Mouse (Mus musculus): ENCODE measurements around the gene Ilvbl. TPM values are rescaled to one million over a fixed set of nuclear protein-coding genes. Genes with fewer than 3 reads are reported as not detected.

Ilvbl gene
- polyA plus RNA-seq, 1 experiment from 2014 or later = 48.3 TPM

GRCm38 (mm10) chr10:78585606-78586005 lies 11.5 kb downstream of the Ilvbl start:
- Histone ChIP-seq H3K9ac (replicated peaks; ENCODE audit: low read depth, low read length) (no peak overlapping the region), H3K27me3 (replicated peaks; ENCODE audit: control insufficient read depth, insufficient read depth, low read length) (no peaks in the 10 kb centered on the region), H3K4me1 (replicated peaks; ENCODE audit: control insufficient read depth, insufficient read depth, low read length) (no peaks in the 10 kb centered on the region), H3K4me3 (replicated peaks; ENCODE audit: low read length) (no peak overlapping the region), H3K9me3 (ENCODE audit: control insufficient read depth, low read length) (no peaks in the 10 kb centered on the region), H3K27ac (ENCODE audit: low read length) (no peak overlapping the region), H3K4me2 (ENCODE audit: low read length) (no peak overlapping the region), H3K36me3 (ENCODE audit: control insufficient read depth, insufficient read depth) (peaks cover 5% of the 10 kb centered on the region)
- ATAC-seq = no peak
- 88% methylated on average over 22 of the region's 22 CpGs for WGBS

DNA sequence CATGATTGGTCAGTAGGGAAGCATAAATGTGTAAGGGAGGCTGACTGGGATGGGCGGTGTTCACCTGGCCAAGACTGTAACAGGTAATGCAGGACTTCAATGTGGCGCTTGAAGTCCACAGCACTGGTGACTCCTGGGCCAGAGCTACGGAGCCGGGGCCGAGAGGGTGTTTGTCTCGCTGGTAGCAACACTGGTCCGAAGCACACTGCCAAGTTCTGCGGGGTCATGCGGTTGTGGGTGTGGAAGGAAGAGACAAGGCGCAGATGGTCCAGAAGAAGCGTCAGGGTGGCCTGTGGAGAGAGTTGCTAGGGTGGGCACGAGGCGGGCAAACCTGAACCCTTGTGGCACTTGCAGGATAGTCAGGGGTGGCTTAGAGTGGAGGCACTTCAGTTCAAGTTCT lies 11.9 kb downstream of the Ilvbl start:
- H3K36me3 ChIP-seq (ENCODE audit: control insufficient read depth, insufficient read depth) = peaks cover 3% of the 10 kb centered on the region
- H3K4me1 ChIP-seq (replicated peaks; ENCODE audit: control insufficient read depth, insufficient read depth, low read length) = peaks cover under 1% of the 10 kb centered on the region; the same call in 1 of the 2 replicates
- no peak overlapping the region for H3K9ac ChIP-seq (replicated peaks; ENCODE audit: low read depth, low read length)
- H3K4me2 ChIP-seq (ENCODE audit: low read length) = no peak overlapping the region
- H3K4me3 ChIP-seq (replicated peaks; ENCODE audit: low read length) = no peak overlapping the region
- no peak overlapping the region for H3K27ac ChIP-seq (ENCODE audit: low read length)
- 95% methylated on average over 13 of the region's 13 CpGs for WGBS
- no peak for ATAC-seq
- H3K27me3 ChIP-seq (replicated peaks; ENCODE audit: control insufficient read depth, insufficient read depth, low read length) = no peaks in the 10 kb centered on the region
- no peaks in the 10 kb centered on the region for H3K9me3 ChIP-seq (ENCODE audit: control insufficient read depth, low read length)

GRCm38 (mm10) chr10:78589291-78589690 lies 15.1 kb downstream of the Ilvbl start:
- no peak for ATAC-seq
- H3K9ac ChIP-seq (replicated peaks; ENCODE audit: low read depth, low read length) = no peak overlapping the region
- no peak overlapping the region for H3K4me2 ChIP-seq (ENCODE audit: low read length)
- no peak overlapping the region for H3K4me3 ChIP-seq (replicated peaks; ENCODE audit: low read length)
- no peak overlapping the region for H3K27ac ChIP-seq (ENCODE audit: low read length)
- WGBS = 94% methylated on average over 18 of the region's 18 CpGs
- H3K27me3 ChIP-seq (replicated peaks; ENCODE audit: control insufficient read depth, insufficient read depth, low read length) = no peaks in the 10 kb centered on the region
- H3K9me3 ChIP-seq (ENCODE audit: control insufficient read depth, low read length) = no peaks in the 10 kb centered on the region
- peaks cover 12% of the 10 kb centered on the region for H3K4me1 ChIP-seq (replicated peaks; ENCODE audit: control insufficient read depth, insufficient read depth, low read length)
- 0 out of 2 replicates have a peak, but pooled peaks cover 2% of the 10 kb centered on the region for H3K36me3 ChIP-seq (ENCODE audit: control insufficient read depth, insufficient read depth)

- H3K36me3 ChIP-seq (ENCODE audit: control insufficient read depth, insufficient read depth) = no peaks in the 10 kb centered on the region
- H3K4me2 ChIP-seq (ENCODE audit: low read length) = no peak overlapping the region
- peaks cover 12% of the 10 kb centered on the region for H3K4me1 ChIP-seq (replicated peaks; ENCODE audit: control insufficient read depth, insufficient read depth, low read length)
- H3K9me3 ChIP-seq (ENCODE audit: control insufficient read depth, low read length) = no peaks in the 10 kb centered on the region
- H3K27me3 ChIP-seq (replicated peaks; ENCODE audit: control insufficient read depth, insufficient read depth, low read length) = no peaks in the 10 kb centered on the region
- 97% methylated on average over 8 of the region's 8 CpGs for WGBS
- no peak for ATAC-seq
- no peak overlapping the region for H3K4me3 ChIP-seq (replicated peaks; ENCODE audit: low read length)
- H3K27ac ChIP-seq (ENCODE audit: low read length) = no peak overlapping the region
- no peak overlapping the region for H3K9ac ChIP-seq (replicated peaks; ENCODE audit: low read depth, low read length)
Measured at GRCm38 (mm10) chr10:78589901-78590300, 15.8 kb downstream of the Ilvbl start.

- H3K9ac ChIP-seq (replicated peaks; ENCODE audit: low read depth, low read length) = no peak overlapping the region; the same call in 1 of the 2 replicates
- peak overlapping the region; percentile 64 for H3K4me2 ChIP-seq (ENCODE audit: low read length)
- 43% methylated on average over 9 of the region's 9 CpGs for WGBS
- H3K27ac ChIP-seq (ENCODE audit: low read length) = no peak overlapping the region
- no peaks in the 10 kb centered on the region for H3K36me3 ChIP-seq (ENCODE audit: control insufficient read depth, insufficient read depth)
- peaks cover 12% of the 10 kb centered on the region for H3K4me1 ChIP-seq (replicated peaks; ENCODE audit: control insufficient read depth, insufficient read depth, low read length)
- H3K4me3 ChIP-seq (replicated peaks; ENCODE audit: low read length) = peak overlapping the region; percentile 44
- no peak for ATAC-seq
- no peaks in the 10 kb centered on the region for H3K9me3 ChIP-seq (ENCODE audit: control insufficient read depth, low read length)
- H3K27me3 ChIP-seq (replicated peaks; ENCODE audit: control insufficient read depth, insufficient read depth, low read length) = no peaks in the 10 kb centered on the region
Measured at GRCm38 (mm10) chr10:78590744-78591143, 16.6 kb downstream of the Ilvbl start.

DNA sequence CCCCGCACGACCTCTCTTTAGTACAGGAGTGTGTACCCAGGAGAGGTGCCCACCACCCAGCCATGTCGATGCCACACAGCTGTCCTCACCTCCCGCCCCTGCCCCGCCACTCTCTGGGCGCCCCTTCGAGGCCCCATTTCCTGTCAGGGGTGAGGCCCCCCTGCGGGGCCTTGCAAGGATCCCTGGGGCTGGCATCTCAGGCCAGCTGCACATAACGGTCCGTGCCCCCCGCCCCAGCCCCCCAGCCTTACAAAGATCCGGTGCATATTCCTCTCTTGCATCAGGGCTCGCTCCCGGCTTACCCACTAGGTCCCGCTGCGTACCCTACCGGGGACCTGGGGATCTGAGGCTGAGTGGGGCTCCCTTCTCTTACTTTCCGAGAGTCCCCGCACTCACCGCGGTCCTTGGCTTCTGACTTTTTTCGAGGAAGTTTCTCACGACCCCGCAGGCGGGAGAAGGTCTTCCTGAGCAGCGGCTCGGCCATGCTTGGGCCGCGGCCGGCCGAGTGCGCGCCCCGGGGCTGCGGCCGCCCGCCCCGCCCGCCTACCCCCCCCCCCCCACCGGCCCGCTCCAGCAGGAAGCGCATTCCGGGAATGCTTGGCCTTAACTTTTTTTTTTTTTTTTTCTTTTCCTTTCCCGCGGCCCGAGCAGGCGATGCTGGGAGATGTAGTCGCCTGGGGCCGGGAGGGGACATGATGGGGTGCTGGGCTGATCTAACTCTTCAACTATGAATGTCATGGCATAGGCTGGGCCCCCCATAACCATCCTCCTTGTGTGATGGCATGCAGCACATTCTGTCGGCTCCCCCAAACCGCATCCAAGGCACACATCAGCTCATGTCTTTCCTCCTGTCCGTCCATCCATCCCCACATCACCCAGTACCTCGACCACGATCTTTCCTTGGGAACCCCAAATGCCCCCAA lies 17.5 kb downstream of the Ilvbl start, which contains the start of gene Syde1:
Gene Syde1, minus strand, starts transcription at position 559 of the 923 bp plus-strand sequence.
- H3K27ac ChIP-seq (ENCODE audit: low read length) = no peak within 1 kb of the TSS
- peak within 1 kb of the TSS; percentile 60 for H3K9ac ChIP-seq (replicated peaks; ENCODE audit: low read depth, low read length)
- WGBS = 4% methylated on average over 37 of the region's 54 CpGs

GRCm38 (mm10) chr10:78592856-78593379 lies 18.8 kb downstream of the Ilvbl start:
- Histone ChIP-seq H3K9me3 (ENCODE audit: control insufficient read depth, low read length) (no peaks in the 10 kb centered on the region), H3K4me2 (ENCODE audit: low read length) (no peak overlapping the region), H3K4me1 (replicated peaks; ENCODE audit: control insufficient read depth, insufficient read depth, low read length) (peaks cover 12% of the 10 kb centered on the region), H3K9ac (replicated peaks; ENCODE audit: low read depth, low read length) (no peak overlapping the region), H3K27me3 (replicated peaks; ENCODE audit: control insufficient read depth, insufficient read depth, low read length) (no peaks in the 10 kb centered on the region), H3K27ac (ENCODE audit: low read length) (no peak overlapping the region), H3K36me3 (ENCODE audit: control insufficient read depth, insufficient read depth) (no peaks in the 10 kb centered on the region), H3K4me3 (replicated peaks; ENCODE audit: low read length) (no peak overlapping the region)
- WGBS = 90% methylated on average over 4 of the region's 4 CpGs
- ATAC-seq = no peak

More for the DNA sequence above, 17.5 kb downstream of the Ilvbl start, which contains the start of gene Syde1:
- peak; percentile 65 for ATAC-seq
- H3K4me3 ChIP-seq (replicated peaks; ENCODE audit: low read length) = peak within 1 kb of the TSS; percentile 44
- H3K4me1 ChIP-seq (replicated peaks; ENCODE audit: control insufficient read depth, insufficient read depth, low read length) = peaks cover 12% of the 10 kb centered on the region
- H3K4me2 ChIP-seq (ENCODE audit: low read length) = peak within 1 kb of the TSS; percentile 64
- no peaks in the 10 kb centered on the region for H3K9me3 ChIP-seq (ENCODE audit: control insufficient read depth, low read length)
- no peaks in the 10 kb centered on the region for H3K36me3 ChIP-seq (ENCODE audit: control insufficient read depth, insufficient read depth)
- H3K27me3 ChIP-seq (replicated peaks; ENCODE audit: control insufficient read depth, insufficient read depth, low read length) = no peaks in the 10 kb centered on the region

DNA sequence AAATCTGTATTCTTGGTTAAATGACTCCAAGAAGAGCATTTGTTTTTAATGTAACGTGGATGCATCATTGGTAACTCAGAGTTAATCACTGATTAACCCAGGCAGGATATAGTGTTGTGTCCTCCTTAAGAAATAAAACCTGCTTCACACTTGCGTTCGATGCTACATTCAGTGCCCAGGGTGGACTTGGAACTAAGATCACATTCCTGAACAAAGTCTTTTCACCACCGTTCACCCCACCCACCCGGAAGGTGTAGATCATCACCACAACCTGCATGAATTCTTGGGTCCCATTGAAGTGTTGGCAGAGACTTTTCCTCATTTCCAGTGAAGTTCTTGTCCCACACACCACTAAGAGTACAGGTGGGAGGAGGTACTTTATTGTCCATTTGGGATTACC lies 19.6 kb downstream of the Ilvbl start:
- H3K9ac ChIP-seq (replicated peaks; ENCODE audit: low read depth, low read length) = no peak overlapping the region
- peaks cover 12% of the 10 kb centered on the region for H3K4me1 ChIP-seq (replicated peaks; ENCODE audit: control insufficient read depth, insufficient read depth, low read length)
- no peaks in the 10 kb centered on the region for H3K36me3 ChIP-seq (ENCODE audit: control insufficient read depth, insufficient read depth)
- H3K27ac ChIP-seq (ENCODE audit: low read length) = no peak overlapping the region
- WGBS = 94% methylated on average over 5 of the region's 5 CpGs
- no peaks in the 10 kb centered on the region for H3K27me3 ChIP-seq (replicated peaks; ENCODE audit: control insufficient read depth, insufficient read depth, low read length)
- H3K9me3 ChIP-seq (ENCODE audit: control insufficient read depth, low read length) = no peaks in the 10 kb centered on the region
- no peak overlapping the region for H3K4me2 ChIP-seq (ENCODE audit: low read length)
- no peak for ATAC-seq
- H3K4me3 ChIP-seq (replicated peaks; ENCODE audit: low read length) = no peak overlapping the region

DNA sequence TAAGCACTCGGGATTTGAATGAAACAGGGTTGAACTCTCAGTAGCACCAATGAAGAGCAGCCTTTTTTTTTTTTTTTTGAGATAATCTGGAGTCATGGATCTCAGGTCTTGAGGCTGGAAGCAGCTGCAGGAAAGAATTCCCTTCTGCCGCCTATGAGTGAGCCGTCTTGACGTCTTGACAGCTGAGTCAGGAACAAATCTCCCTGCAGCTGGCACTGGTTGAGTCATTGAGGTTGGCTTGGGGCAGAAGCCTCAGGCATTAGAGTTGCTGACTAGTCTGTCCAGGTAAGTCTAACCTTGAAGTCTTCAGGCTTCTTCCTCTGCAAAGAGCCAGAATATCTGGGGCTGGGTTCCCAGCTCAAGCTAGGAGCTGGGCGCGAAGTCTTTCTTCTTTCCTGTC lies 20.0 kb downstream of the Ilvbl start:
- Histone ChIP-seq H3K4me3 (replicated peaks; ENCODE audit: low read length) (no peak overlapping the region), H3K4me2 (ENCODE audit: low read length) (no peak overlapping the region), H3K9ac (replicated peaks; ENCODE audit: low read depth, low read length) (no peak overlapping the region), H3K9me3 (ENCODE audit: control insufficient read depth, low read length) (no peaks in the 10 kb centered on the region), H3K4me1 (replicated peaks; ENCODE audit: control insufficient read depth, insufficient read depth, low read length) (peaks cover 12% of the 10 kb centered on the region), H3K27me3 (replicated peaks; ENCODE audit: control insufficient read depth, insufficient read depth, low read length) (no peaks in the 10 kb centered on the region), H3K27ac (ENCODE audit: low read length) (no peak overlapping the region), H3K36me3 (ENCODE audit: control insufficient read depth, insufficient read depth) (no peaks in the 10 kb centered on the region)
- ATAC-seq = no peak
- 76% methylated on average over 6 of the region's 6 CpGs for WGBS

Measured in forebrain, embryonic 16.5 days (tissue).